Mouse (Mus musculus): ENCODE measurements at regions not wholly inside any gene's neighbourhood (a gene's known extent, or its start where the extent isn't known, plus 50 kb on each side); places are given as distances from the start of the nearest gene placed in this dataset.
"Not testable (repeated sequence)": the region's sequence is repeated elsewhere in the genome, so short reads cannot be mapped to it uniquely, and the experiment has no call there.

DNA sequence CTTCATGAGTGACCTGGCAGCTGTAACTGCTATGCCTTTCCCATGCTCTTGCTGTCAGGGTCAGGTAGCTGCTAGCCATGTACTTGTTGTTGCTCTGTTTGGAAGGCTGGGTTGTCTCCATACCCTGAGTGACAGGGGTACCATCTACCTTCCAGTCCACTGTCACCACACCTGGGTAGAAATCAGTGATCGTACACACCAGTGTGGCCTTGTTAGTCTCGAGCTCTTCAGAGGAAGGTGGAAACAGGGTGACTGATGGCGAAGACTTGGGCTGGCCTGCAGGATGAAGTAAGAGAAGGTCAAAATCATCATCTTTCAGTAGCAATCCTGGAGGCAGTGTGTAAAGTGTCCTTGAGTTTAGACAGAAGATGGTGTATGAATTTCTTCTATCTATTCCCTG is 185.0 kb downstream of the Hira start:
- no peak for DNase-seq
- H3K4me1 ChIP-seq (ENCODE audit: insufficient read depth) = no peaks in the 10 kb centered on the region
- no peak for TF ChIP-seq CTCF (IDR thresholded peaks at IDR 0.05; ENCODE audit: low read depth)
- no peaks in the 10 kb centered on the region for H3K27me3 ChIP-seq (ENCODE audit: insufficient read depth, low read length)
- no peaks in the 10 kb centered on the region for H3K9me3 ChIP-seq (ENCODE audit: low read depth, low read length)
- no peak overlapping the region for H3K4me2 ChIP-seq
- ATAC-seq (ENCODE audit: insufficient read depth) = no peak
- 72% methylated on average over 3 of the region's 3 CpGs for WGBS
- no peak overlapping the region for H3K4me3 ChIP-seq (ENCODE audit: low read depth, low read length)
- no peaks in the 10 kb centered on the region for H3K36me3 ChIP-seq (ENCODE audit: insufficient read depth)
- no peak overlapping the region for H3K9ac ChIP-seq
- H3K27ac ChIP-seq (ENCODE audit: low read depth) = no peak overlapping the region

DNA sequence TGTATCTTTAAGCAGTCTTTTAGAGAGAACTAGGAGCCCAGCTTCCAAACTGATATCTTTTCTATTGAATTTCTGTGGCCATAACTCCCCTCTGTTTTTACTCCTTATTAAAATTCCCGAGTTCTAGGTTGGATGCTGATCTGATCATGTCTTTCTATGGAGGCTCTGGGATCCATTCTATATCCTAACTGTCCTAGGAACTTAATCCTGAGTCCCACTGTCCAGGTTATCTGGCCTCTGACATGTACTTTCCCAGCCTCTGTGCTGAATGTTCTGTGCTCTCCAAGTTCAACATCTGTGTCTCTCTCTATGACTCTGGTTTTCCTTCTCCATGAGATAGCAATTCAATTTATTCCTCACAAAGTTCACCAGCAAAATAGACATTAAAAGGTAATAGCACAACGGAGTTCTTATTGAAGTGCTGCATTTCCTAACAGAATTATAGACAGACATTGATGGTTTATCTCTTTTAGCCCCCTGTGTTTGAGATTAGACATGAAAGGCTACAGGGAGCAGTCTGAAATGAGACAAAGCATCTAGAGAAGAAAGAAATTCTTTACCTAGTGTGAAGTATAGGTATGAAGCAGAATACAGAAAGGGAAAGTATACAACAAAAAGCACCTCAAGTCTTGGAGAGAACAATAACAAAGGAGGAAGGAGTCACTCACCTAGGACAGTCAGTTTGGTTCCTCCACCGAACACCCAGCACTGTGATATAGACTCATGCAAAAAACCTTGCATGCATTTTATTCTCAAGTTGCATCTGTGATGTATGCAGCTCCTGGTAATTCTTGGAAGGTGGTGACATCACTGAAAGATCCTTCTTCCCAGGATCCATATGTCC is 185.9 kb downstream of the Hira start:
- no peak for ATAC-seq (ENCODE audit: insufficient read depth)

DNA sequence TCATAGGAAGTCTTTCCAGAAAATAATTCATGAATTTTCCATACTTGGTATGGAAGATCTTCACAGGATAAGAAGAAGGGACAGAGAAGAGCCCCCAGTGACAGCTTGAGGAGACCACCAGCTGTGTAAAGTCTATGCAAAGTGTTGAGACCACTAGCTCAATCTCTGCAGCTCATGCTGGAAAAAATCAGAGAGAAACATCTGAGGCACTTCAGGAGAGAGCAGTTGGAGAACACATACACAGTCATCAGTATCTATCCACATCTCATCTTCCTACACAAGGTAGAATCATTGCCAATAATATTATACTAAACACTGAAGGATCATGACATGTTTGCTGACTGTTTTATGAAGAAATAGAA is 186.5 kb downstream of the Hira start:
- ATAC-seq (ENCODE audit: insufficient read depth) = no peak
- TF ChIP-seq CTCF (IDR thresholded peaks at IDR 0.05; ENCODE audit: low read depth) = no peak

More for the DNA sequence above, 185.9 kb downstream of the Hira start:
- no peak overlapping the region for H3K27ac ChIP-seq (ENCODE audit: low read depth)
- H3K4me3 ChIP-seq (ENCODE audit: low read depth, low read length) = no peak overlapping the region
- no peaks in the 10 kb centered on the region for H3K36me3 ChIP-seq (ENCODE audit: insufficient read depth)
- no peaks in the 10 kb centered on the region for H3K27me3 ChIP-seq (ENCODE audit: insufficient read depth, low read length)
- H3K9me3 ChIP-seq (ENCODE audit: low read depth, low read length) = no peaks in the 10 kb centered on the region
- H3K4me2 ChIP-seq = no peak overlapping the region
- 57% methylated on average over 3 of the region's 3 CpGs for WGBS
- no peak overlapping the region for H3K9ac ChIP-seq
- no peak for TF ChIP-seq CTCF (IDR thresholded peaks at IDR 0.05; ENCODE audit: low read depth)
- no peak for DNase-seq
- no peaks in the 10 kb centered on the region for H3K4me1 ChIP-seq (ENCODE audit: insufficient read depth)

DNA sequence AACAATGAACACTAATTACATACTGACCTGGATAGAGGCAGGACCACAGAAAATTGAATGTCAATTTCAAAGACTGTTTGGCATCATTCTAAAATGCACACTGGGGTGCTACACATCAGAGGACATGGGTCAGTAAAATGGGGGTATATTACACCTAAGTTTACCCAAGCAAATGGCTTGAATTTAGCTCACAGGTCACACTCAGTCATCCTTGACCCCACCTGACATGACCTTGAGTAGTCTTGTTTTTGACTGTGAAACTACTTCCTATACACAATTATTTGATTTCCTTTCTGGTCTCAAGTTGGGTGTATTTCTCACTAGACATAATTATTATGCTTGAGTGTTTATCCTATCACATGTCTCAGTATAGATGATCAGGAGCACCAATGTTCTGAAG is 187.6 kb downstream of the Hira start:
- no peak overlapping the region for H3K4me3 ChIP-seq (ENCODE audit: low read depth, low read length)
- H3K27me3 ChIP-seq (ENCODE audit: insufficient read depth, low read length) = no peaks in the 10 kb centered on the region
- no peak overlapping the region for H3K27ac ChIP-seq (ENCODE audit: low read depth)
- H3K36me3 ChIP-seq (ENCODE audit: insufficient read depth) = no peaks in the 10 kb centered on the region
- no peaks in the 10 kb centered on the region for H3K9me3 ChIP-seq (ENCODE audit: low read depth, low read length)
- ATAC-seq (ENCODE audit: insufficient read depth) (no peak), DNase-seq (no peak)
- no peak overlapping the region for H3K4me2 ChIP-seq
- H3K4me1 ChIP-seq (ENCODE audit: insufficient read depth) = no peaks in the 10 kb centered on the region
- TF ChIP-seq CTCF (IDR thresholded peaks at IDR 0.05; ENCODE audit: low read depth) = no peak
- no peak overlapping the region for H3K9ac ChIP-seq

More for the DNA sequence above, 186.5 kb downstream of the Hira start:
- Histone ChIP-seq H3K4me1 (ENCODE audit: insufficient read depth) (no peaks in the 10 kb centered on the region), H3K27me3 (ENCODE audit: insufficient read depth, low read length) (no peaks in the 10 kb centered on the region), H3K9me3 (ENCODE audit: low read depth, low read length) (no peaks in the 10 kb centered on the region), H3K4me2 (no peak overlapping the region), H3K4me3 (ENCODE audit: low read depth, low read length) (no peak overlapping the region), H3K9ac (no peak overlapping the region), H3K27ac (ENCODE audit: low read depth) (no peak overlapping the region), H3K36me3 (ENCODE audit: insufficient read depth) (no peaks in the 10 kb centered on the region)
- DNase-seq = no peak

DNA sequence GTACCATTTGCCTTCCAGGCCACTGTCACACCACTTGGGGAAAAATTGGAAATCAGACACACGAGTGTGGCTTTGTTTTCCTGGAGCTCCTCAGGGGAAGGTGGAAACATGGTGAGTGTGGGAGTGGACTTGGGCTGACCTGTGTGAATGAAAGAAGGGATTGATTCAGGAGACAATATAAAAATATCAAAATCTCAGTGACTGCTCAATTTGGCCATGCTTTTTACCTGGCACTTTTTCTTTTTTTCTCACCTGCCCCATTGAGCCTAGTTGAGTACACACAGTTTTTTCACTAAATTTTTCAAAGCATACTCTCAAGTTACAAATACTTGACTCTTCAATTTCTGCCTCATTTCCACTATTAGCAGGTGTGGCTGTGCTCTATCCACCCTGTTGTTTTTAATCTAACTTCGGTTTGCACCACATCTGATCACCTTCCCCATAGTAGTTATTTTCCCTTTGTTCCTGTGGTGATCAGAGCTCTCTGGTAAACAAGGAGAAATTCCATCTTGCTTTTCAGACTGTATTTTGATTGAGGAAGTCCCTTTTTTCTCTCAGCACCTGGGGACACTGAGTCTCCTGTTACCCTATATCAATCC is 188.8 kb downstream of the Hira start:
- H3K9ac ChIP-seq = no peak overlapping the region
- ATAC-seq (ENCODE audit: insufficient read depth) = no peak
- no peaks in the 10 kb centered on the region for H3K4me1 ChIP-seq (ENCODE audit: insufficient read depth)
- no peak for DNase-seq
- H3K4me3 ChIP-seq (ENCODE audit: low read depth, low read length) = no peak overlapping the region
- H3K27me3 ChIP-seq (ENCODE audit: insufficient read depth, low read length) = no peaks in the 10 kb centered on the region
- no peak overlapping the region for H3K27ac ChIP-seq (ENCODE audit: low read depth)
- no peaks in the 10 kb centered on the region for H3K9me3 ChIP-seq (ENCODE audit: low read depth, low read length)
- no peak for TF ChIP-seq CTCF (IDR thresholded peaks at IDR 0.05; ENCODE audit: low read depth)
- H3K4me2 ChIP-seq = no peak overlapping the region
- H3K36me3 ChIP-seq (ENCODE audit: insufficient read depth) = no peaks in the 10 kb centered on the region
- 59% methylated on average over 2 of the region's 2 CpGs for WGBS

DNA sequence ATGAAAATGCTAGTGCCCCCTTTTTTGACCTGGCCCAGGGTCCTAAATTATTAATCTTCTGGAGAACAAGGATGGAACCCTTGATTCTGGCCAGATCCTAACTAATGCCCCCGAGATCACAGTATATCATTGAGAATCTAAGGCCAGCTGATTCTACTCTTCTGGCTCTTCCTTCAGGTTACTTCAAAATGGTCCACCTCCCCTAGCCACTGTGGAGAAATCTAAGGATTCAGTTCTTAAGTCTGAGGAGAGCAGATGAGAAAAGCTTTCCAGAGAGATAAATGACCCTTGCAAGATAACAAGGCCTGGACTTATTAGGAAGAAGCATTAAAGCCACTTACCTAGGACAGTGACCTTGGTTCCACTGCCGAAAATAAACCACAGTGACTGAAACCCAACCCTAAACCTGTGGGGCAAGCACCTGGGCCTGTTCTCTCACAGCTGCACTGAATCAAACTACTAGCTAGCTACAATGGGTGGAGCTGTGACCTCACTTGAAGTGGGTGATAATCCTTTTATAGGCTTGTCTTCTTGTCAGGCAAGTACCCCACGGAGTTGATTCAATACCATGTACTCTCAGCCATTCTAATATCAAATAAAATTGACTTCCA is 190.0 kb downstream of the Hira start:
- no peak overlapping the region for H3K27ac ChIP-seq (ENCODE audit: low read depth)
- no peak for TF ChIP-seq CTCF (IDR thresholded peaks at IDR 0.05; ENCODE audit: low read depth)
- WGBS = 49% methylated on average over 3 of the region's 3 CpGs

DNA sequence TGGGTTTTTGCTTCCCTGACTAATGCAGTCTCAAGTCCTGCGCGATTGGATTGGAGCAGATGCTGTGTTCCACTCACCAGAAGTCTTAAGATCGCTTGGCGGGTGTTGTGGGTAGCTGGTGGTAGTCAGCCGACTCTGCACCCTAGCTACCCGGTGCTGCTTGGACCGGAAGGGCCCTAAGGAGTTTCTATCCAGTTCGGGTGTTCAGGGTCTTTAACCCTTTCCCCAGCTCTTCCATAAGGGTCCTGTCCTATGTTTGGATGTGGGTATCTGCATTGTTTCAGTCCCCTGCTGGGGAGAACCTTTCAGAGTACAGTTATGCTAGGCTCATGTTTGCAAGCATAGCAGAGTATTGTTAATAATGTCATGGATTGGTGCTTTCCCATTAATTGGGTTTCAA is 206.7 kb downstream of the Hira start:
- H3K4me2 ChIP-seq; H3K27ac ChIP-seq (ENCODE audit: low read depth); H3K4me3 ChIP-seq (ENCODE audit: low read depth, low read length); H3K9me3 ChIP-seq (ENCODE audit: low read depth, low read length); DNase-seq; H3K27me3 ChIP-seq (ENCODE audit: insufficient read depth, low read length); ATAC-seq (ENCODE audit: insufficient read depth); H3K9ac ChIP-seq; H3K36me3 ChIP-seq (ENCODE audit: insufficient read depth); H3K4me1 ChIP-seq (ENCODE audit: insufficient read depth): not testable (repeated sequence)
- WGBS = 55% methylated on average over 8 of the region's 8 CpGs

More for the DNA sequence above, 190.0 kb downstream of the Hira start:
- Histone ChIP-seq H3K9me3 (ENCODE audit: low read depth, low read length) (no peaks in the 10 kb centered on the region), H3K4me2 (no peak overlapping the region), H3K27me3 (ENCODE audit: insufficient read depth, low read length) (no peaks in the 10 kb centered on the region), H3K4me1 (ENCODE audit: insufficient read depth) (no peaks in the 10 kb centered on the region), H3K9ac (no peak overlapping the region), H3K4me3 (ENCODE audit: low read depth, low read length) (no peak overlapping the region), H3K36me3 (ENCODE audit: insufficient read depth) (no peaks in the 10 kb centered on the region)
- ATAC-seq (ENCODE audit: insufficient read depth) (no peak), DNase-seq (no peak)

Measured in lung, embryonic 14.5 days (tissue).